Mouse (Mus musculus): ENCODE results near the gene Gnao1.

GRCm38 (mm10) chr8:93917859-93918421, 108.2 kb downstream of the Gnao1 start:
- TF ChIP-seq CTCF (IDR thresholded peaks at IDR 0.05; ENCODE audit: borderline replicate concordance, extremely low read depth, insufficient read depth, insufficient read length) (no peak), POLR2A (IDR thresholded peaks at IDR 0.05; ENCODE audit: borderline replicate concordance, extremely low read depth, insufficient read depth, insufficient read length, poor library complexity, severe bottlenecking) (no peak)
